Mouse (Mus musculus) limb, embryonic 15.5 days (tissue): ENCODE data around the gene Unc45b. TPM values are rescaled to one million over a fixed set of nuclear protein-coding genes. Genes with fewer than 3 reads are reported as not detected.
A peak's percentile ranks its signal among the peaks of the same experiment; 100 is the strongest.

Experiments
- ATAC-seq: fragments of 200-750 bp; cut with Nextera tagmentation; 2 replicates; pipeline ENCODE4 v1.8.0; 2017; ENCODE audit warnings: low read depth, moderate TSS enrichment; ENCODE audit not compliant: insufficient number of reproducible peaks, low FRiP score, low TSS enrichment
- H3K27ac ChIP-seq: fragments of 300-500 bp; sonication (generic); 2 replicates; pipeline ENCODE4 v1.5.1; 2015; ENCODE audit warnings: moderate library complexity, mild to moderate bottlenecking, inconsistent platforms
- H3K27me3 ChIP-seq: fragments of 300-500 bp; sonication (generic); 2 replicates; pipeline ENCODE4 v1.6.1; 2015; ENCODE audit warnings: inconsistent platforms
- H3K36me3 ChIP-seq: fragments of 300-500 bp; sonication (generic); 2 replicates; pipeline ENCODE4 v1.6.1; 2015; ENCODE audit warnings: inconsistent platforms
- H3K4me1 ChIP-seq: fragments of 300-500 bp; sonication (generic); 2 replicates; pipeline ENCODE4 v1.6.1; 2015; ENCODE audit warnings: inconsistent platforms
- H3K4me2 ChIP-seq: fragments of 300-500 bp; sonication (generic); 2 replicates; pipeline ENCODE4 v1.6.1; 2015; ENCODE audit warnings: mild to moderate bottlenecking, inconsistent platforms
- H3K4me3 ChIP-seq: fragments of 300-500 bp; sonication (generic); 2 replicates; pipeline ENCODE4 v1.5.1; 2015; ENCODE audit warnings: mild to moderate bottlenecking, inconsistent platforms
- H3K9ac ChIP-seq: fragments of 300-500 bp; sonication (generic); 2 replicates; pipeline ENCODE4 v1.6.1; 2015; ENCODE audit warnings: inconsistent platforms
- H3K9me3 ChIP-seq: fragments of 300-500 bp; sonication (generic); 2 replicates; pipeline ENCODE4 v1.6.1; 2016; ENCODE audit warnings: inconsistent platforms
- WGBS: fragments of 180-500 bp; shearing (Covaris S2); methylation state at CpG from one replicate; pipeline ENCODE4 v1.1.7; 2015; 5-methylcytosine and 5-hydroxymethylcytosine counted together
- polyA plus RNA-seq: library from polyadenylated mRNA; unstranded; fragments of >200 nt; fragmentation: Nextera tagmentation; extraction: Ambion mirVana; gene quantifications from 2 replicates; pipeline ENCODE4 v1.2.1, GENCODE M21; 2015

The Unc45b gene
- polyA plus RNA-seq: 15.6 and 35.8 TPM in 2 replicates

DNA sequence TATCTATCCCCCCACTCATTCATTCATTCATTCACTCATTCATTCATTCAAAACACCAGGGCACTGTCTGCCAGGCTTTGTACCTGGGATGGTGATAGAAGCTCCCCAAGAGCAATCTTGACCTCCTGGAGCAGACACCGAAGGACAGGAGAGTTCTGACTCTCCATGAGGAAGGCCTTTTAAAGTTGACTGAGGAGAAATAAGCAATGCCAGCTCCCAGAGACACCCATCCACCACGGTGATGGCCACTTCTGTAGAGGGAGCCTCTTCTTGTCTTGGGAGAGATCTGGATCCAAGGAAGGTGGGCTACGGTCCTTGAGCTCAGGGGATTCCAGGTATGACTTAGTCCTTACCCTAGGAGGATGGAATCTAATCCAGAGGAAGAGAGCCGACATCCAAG is at the start of gene Unc45b:
Gene Unc45b (plus strand): TSS at position 301 of the 400 bp plus-strand sequence.
- peaks cover 9% of the 10 kb centered on the region for H3K4me1 ChIP-seq
- H3K36me3 ChIP-seq: peaks cover 14% of the 10 kb centered on the region
- no peak within 1 kb of the TSS for H3K9ac ChIP-seq
- H3K27ac ChIP-seq: no peak within 1 kb of the TSS
- no peak within 1 kb of the TSS for H3K4me2 ChIP-seq
- no peak for ATAC-seq
- WGBS: 79% methylated on average over 4 of the region's 4 CpGs
- peaks cover 11% of the 10 kb centered on the region; the same call in 1 of the 2 replicates for H3K27me3 ChIP-seq
- no peaks in the 10 kb centered on the region for H3K9me3 ChIP-seq
- H3K4me3 ChIP-seq: no peak within 1 kb of the TSS

GRCm38 (mm10) chr11:82860759-82861158 is 49.6 kb upstream of the Unc45b start:
- no peak for ATAC-seq
- H3K9me3 ChIP-seq: no peaks in the 10 kb centered on the region
- H3K4me3 ChIP-seq: no peak overlapping the region
- H3K27me3 ChIP-seq: no peaks in the 10 kb centered on the region
- H3K36me3 ChIP-seq: no peaks in the 10 kb centered on the region
- H3K4me2 ChIP-seq: no peak overlapping the region
- no peak overlapping the region for H3K27ac ChIP-seq
- 78% methylated on average over 6 of the region's 6 CpGs for WGBS
- H3K9ac ChIP-seq: no peak overlapping the region
- H3K4me1 ChIP-seq: peaks cover 4% of the 10 kb centered on the region; the same call in 1 of the 2 replicates

GRCm38 (mm10) chr11:82861558-82861957 is 48.8 kb upstream of the Unc45b start:
- H3K27me3 ChIP-seq: no peaks in the 10 kb centered on the region
- no peaks in the 10 kb centered on the region for H3K9me3 ChIP-seq
- no peak overlapping the region for H3K4me2 ChIP-seq
- peaks cover 4% of the 10 kb centered on the region; the same call in 1 of the 2 replicates for H3K4me1 ChIP-seq
- no peaks in the 10 kb centered on the region for H3K36me3 ChIP-seq
- no peak for ATAC-seq
- H3K4me3 ChIP-seq: no peak overlapping the region
- H3K27ac ChIP-seq: no peak overlapping the region
- H3K9ac ChIP-seq: no peak overlapping the region
- 60% methylated on average over 8 of the region's 8 CpGs for WGBS

DNA sequence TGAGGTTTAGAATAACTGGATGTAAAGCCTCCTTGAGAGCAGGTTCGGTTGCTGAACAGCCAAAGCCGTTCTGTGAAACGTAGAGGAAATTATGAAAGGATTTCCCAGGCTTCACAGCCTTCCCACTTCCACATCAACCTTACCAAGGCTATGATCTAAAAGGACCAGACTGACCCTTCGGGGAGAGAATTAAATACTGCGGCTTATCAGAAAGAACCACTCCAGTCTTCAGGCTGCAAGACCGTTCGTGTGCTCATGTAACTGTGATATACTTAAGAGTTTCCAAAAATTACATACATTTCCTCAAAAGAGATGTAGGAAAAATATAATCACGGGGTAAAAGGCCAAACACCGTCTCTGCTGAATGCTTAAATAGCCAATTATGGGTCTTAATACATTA is 47.7 kb upstream of the Unc45b start:
- H3K4me2 ChIP-seq: no peak overlapping the region
- no peak overlapping the region for H3K4me3 ChIP-seq
- no peak overlapping the region for H3K9ac ChIP-seq
- H3K27ac ChIP-seq: no peak overlapping the region
- no peak for ATAC-seq
- H3K36me3 ChIP-seq: no peaks in the 10 kb centered on the region
- peaks cover 4% of the 10 kb centered on the region; the same call in 1 of the 2 replicates for H3K4me1 ChIP-seq
- H3K9me3 ChIP-seq: no peaks in the 10 kb centered on the region
- H3K27me3 ChIP-seq: no peaks in the 10 kb centered on the region
- 60% methylated on average over 9 of the region's 9 CpGs for WGBS

DNA sequence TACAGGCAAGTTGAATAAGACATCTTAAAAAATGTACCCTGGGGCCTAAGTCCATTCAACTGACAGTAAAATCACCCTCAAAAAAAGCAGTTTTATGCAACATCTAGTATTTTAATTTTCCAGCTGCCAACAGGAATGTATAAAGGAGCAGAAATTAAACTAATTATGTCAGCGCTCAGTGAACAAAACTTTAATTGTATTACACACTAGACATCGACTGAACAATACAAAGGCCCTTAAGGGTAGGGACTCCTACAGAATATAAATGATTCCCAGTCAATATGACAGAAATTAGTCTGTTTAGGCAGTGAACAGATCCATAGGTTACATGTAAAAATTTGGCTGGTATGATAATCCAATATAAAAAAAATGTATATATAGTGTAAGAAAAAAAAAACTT is 47.3 kb upstream of the Unc45b start:
- H3K27ac ChIP-seq: no peak overlapping the region
- H3K36me3 ChIP-seq: no peaks in the 10 kb centered on the region
- H3K27me3 ChIP-seq: no peaks in the 10 kb centered on the region
- ATAC-seq: no peak
- peaks cover 4% of the 10 kb centered on the region; the same call in 1 of the 2 replicates for H3K4me1 ChIP-seq
- H3K4me3 ChIP-seq: no peak overlapping the region
- H3K4me2 ChIP-seq: no peak overlapping the region
- no peak overlapping the region for H3K9ac ChIP-seq
- WGBS: 65% methylated on average over 2 of the region's 2 CpGs
- no peaks in the 10 kb centered on the region for H3K9me3 ChIP-seq

GRCm38 (mm10) chr11:82863488-82863931 is 46.8 kb upstream of the Unc45b start:
- Histone ChIP-seq H3K27ac (no peak overlapping the region), H3K4me1 (peaks cover 4% of the 10 kb centered on the region; the same call in 1 of the 2 replicates), H3K36me3 (no peaks in the 10 kb centered on the region), H3K4me2 (no peak overlapping the region), H3K9ac (no peak overlapping the region), H3K9me3 (no peaks in the 10 kb centered on the region), H3K4me3 (no peak overlapping the region), H3K27me3 (no peaks in the 10 kb centered on the region)
- WGBS: 50% methylated on average over 4 of the region's 4 CpGs
- no peak for ATAC-seq

- Histone ChIP-seq H3K4me3 (no peak overlapping the region), H3K4me1 (peaks cover 11% of the 10 kb centered on the region), H3K36me3 (no peaks in the 10 kb centered on the region), H3K4me2 (no peak overlapping the region), H3K9me3 (no peaks in the 10 kb centered on the region), H3K27me3 (no peaks in the 10 kb centered on the region), H3K27ac (no peak overlapping the region), H3K9ac (no peak overlapping the region)
- no peak for ATAC-seq
- WGBS: 80% methylated on average over 10 of the region's 10 CpGs
Observed at GRCm38 (mm10) chr11:82865957-82866356, 44.4 kb upstream of the Unc45b start.

DNA sequence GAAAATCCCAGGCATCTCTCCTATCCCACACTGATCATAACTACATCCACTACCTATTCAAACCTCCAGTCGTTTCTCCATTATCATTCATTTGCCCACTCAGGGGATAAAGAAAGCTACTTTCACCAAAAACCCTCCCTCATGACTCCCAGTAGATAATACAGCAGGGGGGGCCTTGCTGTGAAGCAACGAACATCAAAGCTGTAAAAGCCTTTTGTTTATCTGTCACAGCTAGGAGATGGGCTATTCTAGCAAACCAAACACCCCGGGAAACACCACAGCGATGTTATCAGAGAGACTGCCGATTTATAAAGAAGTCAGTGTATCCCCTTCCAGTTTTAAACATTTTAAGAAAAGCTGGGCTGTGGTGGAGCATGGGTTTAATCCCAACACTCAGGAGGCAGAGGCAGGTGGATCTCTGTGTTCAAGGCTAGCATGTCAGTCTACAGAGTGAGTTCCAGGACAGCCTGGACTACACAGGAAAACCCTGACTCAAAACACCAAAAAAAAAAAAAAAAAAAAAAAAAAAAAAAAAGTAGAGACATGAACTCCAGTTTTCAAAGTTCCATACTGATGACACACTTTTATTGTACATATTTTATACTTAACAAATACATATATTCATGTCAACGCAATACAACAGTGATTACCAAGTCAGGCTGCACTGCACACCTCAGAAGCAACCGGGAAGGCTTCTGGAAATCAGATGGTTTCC is 43.3 kb upstream of the Unc45b start:
- peaks cover 11% of the 10 kb centered on the region for H3K4me1 ChIP-seq
- H3K27ac ChIP-seq: no peak overlapping the region
- H3K4me3 ChIP-seq: no peak overlapping the region
- H3K4me2 ChIP-seq: no peak overlapping the region
- ATAC-seq: no peak
- H3K9me3 ChIP-seq: no peaks in the 10 kb centered on the region
- 40% methylated on average over 7 of the region's 7 CpGs for WGBS
- no peak overlapping the region for H3K9ac ChIP-seq
- H3K27me3 ChIP-seq: no peaks in the 10 kb centered on the region
- no peaks in the 10 kb centered on the region for H3K36me3 ChIP-seq

DNA sequence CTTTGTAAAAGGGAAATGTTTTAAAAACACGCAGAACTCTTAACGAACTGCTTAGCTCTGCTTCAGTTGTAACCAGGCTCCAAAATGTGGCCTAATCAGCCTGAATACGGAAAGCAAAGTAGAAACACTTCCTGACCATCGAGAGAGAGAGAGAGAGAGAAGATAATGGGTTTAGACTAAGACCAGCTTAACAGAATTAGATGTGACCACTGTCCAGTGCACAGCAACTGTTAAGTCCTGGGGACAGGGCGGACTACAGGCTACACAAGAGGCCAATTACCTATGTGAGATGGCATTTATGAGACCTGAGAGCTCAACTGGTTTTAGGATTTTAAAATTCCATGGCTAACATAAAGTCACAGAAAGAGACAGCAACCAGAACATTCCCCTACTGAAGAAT is 42.4 kb upstream of the Unc45b start:
- no peak overlapping the region for H3K9ac ChIP-seq
- no peak overlapping the region for H3K4me2 ChIP-seq
- no peaks in the 10 kb centered on the region for H3K27me3 ChIP-seq
- H3K36me3 ChIP-seq: no peaks in the 10 kb centered on the region
- 67% methylated on average over 5 of the region's 5 CpGs for WGBS
- H3K4me3 ChIP-seq: no peak overlapping the region
- H3K9me3 ChIP-seq: no peaks in the 10 kb centered on the region
- no peak overlapping the region for H3K27ac ChIP-seq
- peaks cover 11% of the 10 kb centered on the region for H3K4me1 ChIP-seq
- ATAC-seq: no peak

GRCm38 (mm10) chr11:82869506-82870172 is 40.7 kb upstream of the Unc45b start:
- H3K36me3 ChIP-seq: no peaks in the 10 kb centered on the region
- no peak for ATAC-seq
- H3K27ac ChIP-seq: no peak overlapping the region
- H3K4me3 ChIP-seq: peak overlapping the region; percentile 92
- WGBS: 64% methylated on average over 9 of the region's 9 CpGs
- no peaks in the 10 kb centered on the region for H3K27me3 ChIP-seq
- no peak overlapping the region for H3K9ac ChIP-seq
- peak overlapping the region; percentile 79 for H3K4me2 ChIP-seq
- H3K9me3 ChIP-seq: no peaks in the 10 kb centered on the region
- peaks cover 8% of the 10 kb centered on the region for H3K4me1 ChIP-seq

- Histone ChIP-seq H3K4me1 (peaks cover 8% of the 10 kb centered on the region), H3K9me3 (no peaks in the 10 kb centered on the region), H3K4me2 (peak overlapping the region; percentile 79), H3K36me3 (no peaks in the 10 kb centered on the region), H3K4me3 (peak overlapping the region; percentile 92), H3K27ac (peak overlapping the region; percentile 61), H3K27me3 (no peaks in the 10 kb centered on the region), H3K9ac (peak overlapping the region; percentile 70)
- WGBS: 4% methylated on average over 36 of the region's 36 CpGs
- ATAC-seq: 0 out of 2 replicates have a peak, but pooled peaks have one; percentile 32
Observed at GRCm38 (mm10) chr11:82870173-82871030, 39.9 kb upstream of the Unc45b start.
